ENCODE assay signal across 21 mouse cellular contexts in the genomic region with DNA sequence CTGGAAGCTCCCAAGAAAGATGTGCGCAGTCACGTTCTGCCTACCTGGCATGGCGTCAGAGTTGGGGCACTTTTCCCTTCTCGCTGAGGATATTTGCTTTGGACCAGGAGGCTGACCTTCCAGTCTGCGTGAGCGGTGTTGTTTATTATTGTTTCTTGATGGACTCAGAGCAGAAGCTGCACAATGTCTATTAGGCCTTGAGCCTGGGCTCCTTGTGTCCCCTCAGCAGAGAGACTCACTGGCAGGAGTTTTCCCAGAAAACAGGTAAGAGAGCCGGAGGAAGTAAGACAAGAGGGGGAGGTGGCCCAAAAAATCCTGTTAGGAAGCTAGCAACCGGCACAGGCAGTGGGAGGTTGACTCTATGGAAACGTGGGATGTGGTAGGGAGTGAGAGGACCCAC.
A peak's percentile ranks its signal among the peaks of the same experiment; 100 is the strongest.
DNase-seq lines count a peak whose midpoint lies in the region; ATAC-seq and TF ChIP-seq lines count a peak whose summit lies in the region.
"Had no signal": no experiment of that assay in that cellular context is flagged by ENCODE, and none has a peak within 500 bp of the region (broad histone marks: within the 10 kb centered on the region; RNA-seq: fewer than 3 reads in every experiment).

No protein-coding gene starts in this region.

- WGBS in forebrain, embryonic 11.5 days, result 85% methylated on average over 9 of the region's 9 CpGs
- WGBS in forebrain, embryonic 16.5 days, result 89% methylated on average over 9 of the region's 9 CpGs
- 69% methylated on average over 9 of the region's 9 CpGs for WGBS in heart, adult 2 months

- no peaks in the 10 kb centered on the region for H3K36me3 ChIP-seq in forebrain, embryonic 11.5 days (ENCODE audit: control insufficient read depth, insufficient read depth, low read length)
- no peaks in the 10 kb centered on the region for H3K36me3 ChIP-seq in forebrain, embryonic 16.5 days (ENCODE audit: control insufficient read depth, insufficient read depth)
- H3K36me3 ChIP-seq in heart, adult 2 months (ENCODE audit: control insufficient read depth, insufficient read depth, low read length), result no peaks in the 10 kb centered on the region
- H3K36me3 ChIP-seq: G1E had no signal

- intact Hi-C loops in heart, adult 2 months (cut with DNase I), result no loop called here

- peak; percentile 21 for DNase-seq in forebrain, embryonic 11.5 days (ENCODE audit: low spot score)
- peak; percentile 92 for DNase-seq in heart, adult 11 months
- no peak for DNase-seq in heart, adult 2 months
- peak; percentile 22 for DNase-seq in ovary, adult 18-20 months (ENCODE audit: low spot score)
- DNase-seq in ovary, postnatal 10 days (ENCODE audit: low spot score), result no peak
- peak; percentile 25 for DNase-seq in testis, postnatal 10 days (ENCODE audit: low spot score)
- DNase-seq in testis, postnatal 14 days (ENCODE audit: low spot score), result no peak
- DNase-seq: adrenal gland, adult 2 months; adrenal gland, adult 8-10 months; adrenal gland, postnatal 10 days; adrenal gland, postnatal 14 days; adrenal gland, postnatal 25 days; adrenal gland, postnatal 36 days; B cell, adult 2 months; cerebellum, adult 11 months; cerebellum, adult 11-12 months had no signal

- H3K4me3 ChIP-seq in forebrain, embryonic 11.5 days (ENCODE audit: low read depth, low read length), result no peak overlapping the region
- H3K4me3 ChIP-seq in forebrain, embryonic 16.5 days (replicated peaks; ENCODE audit: low read length), result no peak overlapping the region
- H3K4me3 ChIP-seq in heart, adult 2 months, result no peak overlapping the region

- TF ChIP-seq POLR2A in heart, adult 2 months (IDR thresholded peaks at IDR 0.05; ENCODE audit: insufficient read depth, low read depth, low read length), result no peak

- H3K27ac ChIP-seq in forebrain, embryonic 11.5 days (ENCODE audit: low read depth, low read length), result no peak overlapping the region
- no peak overlapping the region for H3K27ac ChIP-seq in forebrain, embryonic 16.5 days (ENCODE audit: low read length)
- no peak overlapping the region for H3K27ac ChIP-seq in heart, adult 2 months

- H3K79me2 ChIP-seq in heart, adult 2 months (replicated peaks; ENCODE audit: control insufficient read depth, insufficient read depth, low read length), result no peaks in the 10 kb centered on the region

- no peak for TF ChIP-seq EP300 in heart, adult 2 months (IDR thresholded peaks at IDR 0.05; ENCODE audit: insufficient read depth, low read depth, low read length)

- no peak overlapping the region for H3K9ac ChIP-seq in forebrain, embryonic 11.5 days (ENCODE audit: low read length)
- no peak overlapping the region for H3K9ac ChIP-seq in forebrain, embryonic 16.5 days (replicated peaks; ENCODE audit: low read depth, low read length)
- H3K9ac ChIP-seq in heart, adult 2 months (ENCODE audit: low read depth, low read length), result no peak overlapping the region

- H3K4me1 ChIP-seq in forebrain, embryonic 11.5 days (replicated peaks; ENCODE audit: control insufficient read depth, insufficient read depth, low read length), result no peaks in the 10 kb centered on the region
- no peaks in the 10 kb centered on the region for H3K4me1 ChIP-seq in forebrain, embryonic 16.5 days (replicated peaks; ENCODE audit: control insufficient read depth, insufficient read depth, low read length)
- H3K4me1 ChIP-seq in heart, adult 2 months (ENCODE audit: control insufficient read depth, insufficient read depth, low read length), result peaks cover 2% of the 10 kb centered on the region

- no peaks in the 10 kb centered on the region for H3K27me3 ChIP-seq in forebrain, embryonic 11.5 days (ENCODE audit: control insufficient read depth, insufficient read depth, low read length)
- no peaks in the 10 kb centered on the region for H3K27me3 ChIP-seq in forebrain, embryonic 16.5 days (replicated peaks; ENCODE audit: control insufficient read depth, insufficient read depth, low read length)
- H3K27me3 ChIP-seq in heart, adult 2 months (ENCODE audit: control insufficient read depth, insufficient read depth, low read length), result no peaks in the 10 kb centered on the region
- H3K27me3 ChIP-seq: Patski had no signal

- ATAC-seq in forebrain, embryonic 11.5 days (replicated peaks; ENCODE audit: low FRiP score), result no peak
- ATAC-seq in forebrain, embryonic 16.5 days, result no peak
- ATAC-seq: activated CD4-positive, CD25-positive, alpha-beta regulatory T cell, adult 4 months; CD4-positive, CD25-positive, alpha-beta regulatory T cell, adult 4 months; Patski had no signal

- H3K4me2 ChIP-seq in forebrain, embryonic 11.5 days (ENCODE audit: low read depth, low read length, severe bottlenecking), result no peak overlapping the region
- H3K4me2 ChIP-seq in forebrain, embryonic 16.5 days (ENCODE audit: low read length), result no peak overlapping the region

- no peak for TF ChIP-seq CTCF in heart, adult 2 months (IDR thresholded peaks at IDR 0.05)

- no peaks in the 10 kb centered on the region for H3K9me3 ChIP-seq in forebrain, embryonic 11.5 days (ENCODE audit: control insufficient read depth, low read length)
- no peaks in the 10 kb centered on the region for H3K9me3 ChIP-seq in forebrain, embryonic 16.5 days (ENCODE audit: control insufficient read depth, low read length)
- H3K9me3 ChIP-seq: G1E had no signal

Comparison
In these comparisons a context has a peak if more than half of its experiments do, and no peak if none do; other contexts are left out.
1. DNase-seq: peak in forebrain, embryonic 11.5 days (single experiment), heart, adult 11 months (single experiment), ovary, adult 18-20 months (single experiment) and testis, postnatal 10 days (single experiment); none in heart, adult 2 months (0 of 2), ovary, postnatal 10 days (single experiment) and testis, postnatal 14 days (single experiment).